Mouse (Mus musculus) cerebellum, adult (tissue): ENCODE data around the gene Slc10a6.

ENCODE experiments used
- ATAC-seq: cut with Nextera tagmentation; 2 replicates; pipeline ENCODE4 v1.9.2; 2017; ENCODE audit warnings: mild to moderate bottlenecking, moderate library complexity, mixed read lengths; ENCODE audit not compliant: insufficient number of reproducible peaks, low FRiP score, low TSS enrichment

The Slc10a6 gene

GRCm38 (mm10) chr5:103560546-103560945 is 68.7 kb downstream of the Slc10a6 start:
- no peak for ATAC-seq
